Mouse (Mus musculus): ENCODE data around the gene Hmgcll1. TPM values are rescaled to one million over a fixed set of nuclear protein-coding genes. Genes with fewer than 3 reads are reported as not detected.
"Not testable (repeated sequence)": the region's sequence is repeated elsewhere in the genome, so short reads cannot be mapped to it uniquely, and the experiment has no call there.

The Hmgcll1 gene
- total RNA-seq, 1 experiment from 2014 or later = not detected

GRCm38 (mm10) chr9:76039711-76040110 lies 25.1 kb downstream of the Hmgcll1 start:
- no peak for ATAC-seq (replicated peaks; ENCODE audit: low read depth, poor library complexity, severe bottlenecking)

GRCm38 (mm10) chr9:76043341-76043740 lies 28.7 kb downstream of the Hmgcll1 start:
- ATAC-seq (replicated peaks; ENCODE audit: low read depth, poor library complexity, severe bottlenecking) = no peak

GRCm38 (mm10) chr9:76060935-76061334 lies 46.3 kb downstream of the Hmgcll1 start:
- no peak for ATAC-seq (replicated peaks; ENCODE audit: low read depth, poor library complexity, severe bottlenecking)

GRCm38 (mm10) chr9:76061492-76061891 lies 46.8 kb downstream of the Hmgcll1 start:
- no peak for ATAC-seq (replicated peaks; ENCODE audit: low read depth, poor library complexity, severe bottlenecking)

GRCm38 (mm10) chr9:76064164-76064563 lies 49.5 kb downstream of the Hmgcll1 start:
- no peak for ATAC-seq (replicated peaks; ENCODE audit: low read depth, poor library complexity, severe bottlenecking)

GRCm38 (mm10) chr9:76091561-76091960 lies 76.9 kb downstream of the Hmgcll1 start:
- no peak for ATAC-seq (replicated peaks; ENCODE audit: low read depth, poor library complexity, severe bottlenecking)

- no peak for ATAC-seq (replicated peaks; ENCODE audit: low read depth, poor library complexity, severe bottlenecking)
Measured at GRCm38 (mm10) chr9:76097221-76097620, 82.6 kb downstream of the Hmgcll1 start.

- ATAC-seq (replicated peaks; ENCODE audit: low read depth, poor library complexity, severe bottlenecking) = no peak
Measured at GRCm38 (mm10) chr9:76099981-76100380, 85.3 kb downstream of the Hmgcll1 start.

GRCm38 (mm10) chr9:76104416-76104815 lies 89.8 kb downstream of the Hmgcll1 start:
- ATAC-seq (replicated peaks; ENCODE audit: low read depth, poor library complexity, severe bottlenecking) = not testable (repeated sequence)

- no peak for ATAC-seq (replicated peaks; ENCODE audit: low read depth, poor library complexity, severe bottlenecking)
Measured at GRCm38 (mm10) chr9:76104846-76105245, 90.2 kb downstream of the Hmgcll1 start.

GRCm38 (mm10) chr9:76122888-76123287 lies 108.2 kb downstream of the Hmgcll1 start:
- not testable (repeated sequence) for ATAC-seq (replicated peaks; ENCODE audit: low read depth, poor library complexity, severe bottlenecking)

- ATAC-seq (replicated peaks; ENCODE audit: low read depth, poor library complexity, severe bottlenecking) = no peak
Measured at GRCm38 (mm10) chr9:76124249-76124648, 109.6 kb downstream of the Hmgcll1 start.

- no peak for ATAC-seq (replicated peaks; ENCODE audit: low read depth, poor library complexity, severe bottlenecking)
Measured at GRCm38 (mm10) chr9:76129353-76129752, 114.7 kb downstream of the Hmgcll1 start.

- ATAC-seq (replicated peaks; ENCODE audit: low read depth, poor library complexity, severe bottlenecking) = no peak
Measured at GRCm38 (mm10) chr9:76134042-76134441, 119.4 kb downstream of the Hmgcll1 start.

- no peak for ATAC-seq (replicated peaks; ENCODE audit: low read depth, poor library complexity, severe bottlenecking)
Measured at GRCm38 (mm10) chr9:76138378-76139109, 123.9 kb downstream of the Hmgcll1 start.

GRCm38 (mm10) chr9:76145593-76145992 lies 130.9 kb downstream of the Hmgcll1 start:
- ATAC-seq (replicated peaks; ENCODE audit: low read depth, poor library complexity, severe bottlenecking) = no peak

- ATAC-seq (replicated peaks; ENCODE audit: low read depth, poor library complexity, severe bottlenecking) = no peak
Measured at GRCm38 (mm10) chr9:76162446-76162845, 147.8 kb downstream of the Hmgcll1 start.

GRCm38 (mm10) chr9:76168355-76168754 lies 153.7 kb downstream of the Hmgcll1 start:
- no peak for ATAC-seq (replicated peaks; ENCODE audit: low read depth, poor library complexity, severe bottlenecking)

- ATAC-seq (replicated peaks; ENCODE audit: low read depth, poor library complexity, severe bottlenecking) = no peak
Measured at GRCm38 (mm10) chr9:76172686-76173295, 158.1 kb downstream of the Hmgcll1 start.

GRCm38 (mm10) chr9:76179221-76179620 lies 164.6 kb downstream of the Hmgcll1 start:
- ATAC-seq (replicated peaks; ENCODE audit: low read depth, poor library complexity, severe bottlenecking) = no peak

Measured in common myeloid progenitor, adult 5-6 weeks (primary cell).